Mouse (Mus musculus) gastrocnemius, postnatal 36 days (tissue): Measurements from ENCODE around the gene Olfr1434. TPM values are rescaled to one million over a fixed set of nuclear protein-coding genes. Genes with fewer than 3 reads are reported as not detected.
"Not testable (repeated sequence)": the region's sequence is repeated elsewhere in the genome, so short reads cannot be mapped to it uniquely, and the experiment has no call there.

Experiments
- DNase-seq, 2 experiments: peaks; one replicate each; pipeline ENCODE4 v3.0.0; 2022
- intact Hi-C: fragments of 180-260 bp; cut with DNase I; formaldehyde crosslinking; loops from one replicate; pipeline ENCODE4 v1.15.1; 2025
- long read RNA-seq, 2 experiments: library from polyadenylated mRNA; stranded (forward); transcript quantifications; one replicate each; pipeline ENCODE4 v2.0.0; 2021
- total RNA-seq, 2 experiments: library from RNA; stranded (reverse); gene quantifications; 2 replicates each; pipeline ENCODE4 v1.2.3; 2021

Gene Olfr1434
- not detected for total RNA-seq
- long read RNA-seq, experiment 1 = 0 reads
- long read RNA-seq, experiment 2 = 0 reads

DNA sequence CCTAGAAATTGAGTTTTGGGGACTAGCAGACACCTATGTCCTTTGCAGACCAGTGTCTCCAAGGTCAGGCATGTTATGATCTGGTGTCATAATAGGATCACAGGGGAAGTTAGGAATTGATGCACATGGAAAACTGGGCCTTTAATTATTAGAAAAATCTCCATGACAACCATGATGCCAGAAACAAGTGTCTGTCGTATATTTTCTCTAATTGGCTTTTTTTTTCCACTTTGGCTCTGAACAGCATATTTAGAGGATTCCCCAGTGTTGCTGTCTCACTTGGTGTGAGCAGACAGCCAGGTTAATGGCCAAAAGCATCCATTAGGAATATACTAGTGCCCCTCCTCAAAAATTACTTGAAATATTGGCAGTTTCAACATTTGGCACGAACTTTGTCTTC, at the start of gene Olfr1434:
Gene Olfr1434 (plus strand): TSS at position 301 of the 400 bp plus-strand sequence.
- intact Hi-C loops = no loop called here
- DNase-seq = no peak

- DNase-seq = not testable (repeated sequence)
Observed at GRCm38 (mm10) chr19:12232496-12232895, 47.2 kb upstream of the Olfr1434 start, which contains the start of gene Olfr1432. TSS of gene Olfr1432 (minus strand) at chr19:12232596.

DNA sequence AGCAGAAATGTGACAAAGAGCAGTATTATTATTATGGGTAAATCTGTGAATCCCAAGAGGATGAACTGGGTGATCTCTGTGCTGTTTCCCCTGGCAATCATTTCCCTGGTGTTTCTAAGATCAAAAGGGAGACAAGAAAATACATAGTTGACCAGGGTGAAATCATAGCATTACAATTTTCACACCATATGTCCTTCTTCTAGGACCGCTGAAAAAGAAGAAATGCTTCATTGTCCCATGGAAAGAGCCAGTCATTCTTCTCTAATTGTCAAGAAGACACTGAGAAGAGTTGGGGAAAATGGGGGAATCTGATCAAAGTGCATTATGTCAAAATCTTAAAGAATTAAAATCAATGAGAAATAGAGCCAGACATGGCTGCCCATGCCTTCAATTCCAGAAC, 38.1 kb upstream of the Olfr1434 start, which contains the start of gene Olfr262:
Gene Olfr262 (minus strand): TSS at position 101 of the 400 bp plus-strand sequence.
- intact Hi-C loops = no loop called here
- DNase-seq = no peak

More at GRCm38 (mm10) chr19:12232496-12232895, 47.2 kb upstream of the Olfr1434 start, which contains the start of gene Olfr1432:
- intact Hi-C loops = not testable (repeated sequence)

GRCm38 (mm10) chr19:12260732-12261131, 18.9 kb upstream of the Olfr1434 start, which contains the start of gene Olfr235:
TSS of gene Olfr235 (plus strand) at chr19:12261032.
- intact Hi-C loops = no loop called here
- no peak for DNase-seq

DNA sequence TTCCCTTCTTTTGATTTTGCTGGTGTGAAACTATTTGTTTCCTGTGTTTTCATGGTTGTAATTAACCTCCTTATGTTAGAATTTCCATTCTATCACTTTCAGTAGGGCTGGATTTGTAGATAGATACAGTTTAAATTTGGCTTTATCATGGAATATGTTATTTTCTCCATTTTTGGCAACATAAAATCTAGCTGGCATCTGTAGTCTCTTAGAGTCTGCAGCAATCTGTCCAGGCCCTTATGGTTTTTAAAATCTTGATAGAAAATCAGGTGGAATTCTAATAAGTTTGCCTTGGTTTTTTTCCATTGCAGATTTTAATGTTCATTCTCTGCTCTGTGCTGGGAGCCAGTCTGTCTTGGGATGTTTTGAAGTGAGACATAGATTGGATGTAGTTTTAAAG, 13.3 kb downstream of the Olfr1434 start:
- DNase-seq = no peak
- intact Hi-C loops = no loop called here

GRCm38 (mm10) chr19:12299030-12299429, 19.4 kb downstream of the Olfr1434 start, which contains the start of gene Olfr1436:
TSS of gene Olfr1436 (minus strand) at chr19:12299130.
- intact Hi-C loops, DNase-seq: not testable (repeated sequence)

DNA sequence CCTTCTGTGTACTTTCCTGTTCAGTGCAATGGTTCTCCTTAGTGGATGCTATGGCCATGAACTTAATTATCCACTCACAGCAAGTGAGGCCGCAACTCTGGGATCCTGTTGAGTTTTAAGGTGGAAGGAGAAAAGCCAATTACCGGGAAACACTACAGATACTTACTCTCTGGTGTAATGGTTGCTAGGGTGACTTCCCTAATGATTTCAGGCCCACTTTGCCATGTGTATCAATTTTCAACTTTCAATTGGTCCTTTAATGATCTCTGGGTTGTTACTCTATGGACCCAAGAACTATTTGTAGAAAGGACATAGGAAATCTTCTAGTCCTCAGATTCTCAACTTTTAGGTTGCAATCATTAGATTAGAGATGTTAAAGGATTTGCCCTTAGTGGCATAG, 45.3 kb downstream of the Olfr1434 start, which contains the start of gene Olfr1437:
Gene Olfr1437 (minus strand): TSS at position 101 of the 400 bp plus-strand sequence.
- intact Hi-C loops = no loop called here
- DNase-seq = no peak

Other genes starting within 250 kb of the Olfr1434 start
- not detected for gene Olfr1423, start 238.5 kb upstream of the Olfr1434 start, total RNA-seq
- not detected for gene Olfr1424, start 217.2 kb upstream of the Olfr1434 start, total RNA-seq
- gene Olfr1425, start 202.1 kb upstream of the Olfr1434 start, total RNA-seq = not detected
- gene Olfr1426, start 187.8 kb upstream of the Olfr1434 start, total RNA-seq = not detected
- not detected for gene Olfr1427, start 176.5 kb upstream of the Olfr1434 start, total RNA-seq
- not detected for gene Olfr1428, start 164.0 kb upstream of the Olfr1434 start, total RNA-seq
- not detected for gene Olfr76, start 156.7 kb upstream of the Olfr1434 start, total RNA-seq
- not detected for gene Olfr1555-ps1, start 109.7 kb upstream of the Olfr1434 start, total RNA-seq
- not detected for gene Olfr1431, start 79.2 kb upstream of the Olfr1434 start, total RNA-seq
- gene Olfr1432, start 47.3 kb upstream of the Olfr1434 start, total RNA-seq = not detected
- not detected for gene Olfr262, start 38.2 kb upstream of the Olfr1434 start, total RNA-seq
- not detected for gene Olfr235, start 18.8 kb upstream of the Olfr1434 start, total RNA-seq
- gene Olfr1436, start 19.3 kb downstream of the Olfr1434 start, total RNA-seq = not detected
- gene Olfr1437, start 45.2 kb downstream of the Olfr1434 start, total RNA-seq = not detected
- not detected for gene Olfr1438-ps1, start 56.1 kb downstream of the Olfr1434 start, total RNA-seq
- gene Olfr1440, start 107.4 kb downstream of the Olfr1434 start, total RNA-seq = not detected
- not detected for gene Olfr1441, start 137.6 kb downstream of the Olfr1434 start, total RNA-seq
- not detected for gene Pfpl, start 148.1 kb downstream of the Olfr1434 start, total RNA-seq
- 1 to 10 TPM; 1.1 to 2.7 TPM for gene Mpeg1, start 180.9 kb downstream of the Olfr1434 start, total RNA-seq
- 1 to 10 TPM; 5.2 to 5.3 TPM for gene Dtx4, start 221.6 kb downstream of the Olfr1434 start, total RNA-seq